Mouse (Mus musculus): ENCODE measurements around the gene Srsf5.
A peak's percentile ranks its signal among the peaks of the same experiment; 100 is the strongest.

The Srsf5 gene

GRCm38 (mm10) chr12:80998528-80999221, 53.4 kb downstream of the Srsf5 start:
- DNase-seq: peak; percentile 35 to 63
